Mouse (Mus musculus): ENCODE measurements around the gene Glcci1.

- no peak for TF ChIP-seq POLR2A (IDR thresholded peaks at IDR 0.05; ENCODE audit: insufficient read depth, low read depth, low read length)
- TF ChIP-seq CTCF (IDR thresholded peaks at IDR 0.05; ENCODE audit: insufficient read depth, low read depth, low read length) = no peak
Measured at GRCm38 (mm10) chr6:8472125-8472524, 37.3 kb upstream of the Glcci1 start.

Measured in olfactory bulb, adult 2 months (tissue).